ENCODE assay signal across 13 mouse cellular contexts in the genomic region with DNA sequence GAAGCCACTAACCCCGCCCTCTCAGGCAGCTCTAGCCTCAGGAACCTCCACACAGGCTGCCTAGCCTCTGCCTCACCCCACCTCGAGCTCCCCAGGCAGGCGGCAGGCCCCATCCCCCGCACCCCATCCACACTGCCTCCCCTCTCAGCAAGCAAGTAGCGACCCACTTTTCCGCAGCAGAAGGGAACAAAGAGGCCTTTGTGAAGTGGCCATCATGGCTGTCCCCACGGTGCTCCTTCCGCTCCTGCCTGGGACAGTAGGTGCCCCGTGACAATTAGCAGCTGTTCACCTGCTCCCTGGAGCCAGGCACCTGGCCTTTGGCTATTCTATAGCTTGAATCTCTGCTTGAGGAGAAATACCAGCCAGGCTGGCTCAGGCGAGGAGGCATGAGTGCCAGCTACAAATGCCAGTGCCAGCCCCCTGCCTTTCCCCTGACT. TPM values are rescaled to one million over a fixed set of nuclear protein-coding genes. Genes with fewer than 3 reads are reported as not detected.
DNase-seq lines count a peak whose midpoint lies in the region; ATAC-seq lines count a peak whose summit lies in the region.
"Had no signal": no experiment of that assay in that cellular context is flagged by ENCODE, and none has a peak within 500 bp of the region (broad histone marks: within the 10 kb centered on the region; RNA-seq: fewer than 3 reads in every experiment).

No protein-coding gene starts in this region.

- no peak overlapping the region for H3K27ac ChIP-seq in forebrain, embryonic 16.5 days (ENCODE audit: low read length)
- H3K27ac ChIP-seq in midbrain, embryonic 15.5 days, result peak overlapping the region; percentile 10; the same call in 1 of the 2 replicates

- H3K4me3 ChIP-seq in forebrain, embryonic 16.5 days (replicated peaks; ENCODE audit: low read length), result no peak overlapping the region
- H3K4me3 ChIP-seq in midbrain, embryonic 15.5 days, result no peak overlapping the region
- H3K4me3 ChIP-seq: megakaryocyte, embryonic 14.5 days had no signal

- H3K4me2 ChIP-seq in forebrain, embryonic 16.5 days (ENCODE audit: low read length), result no peak overlapping the region
- H3K4me2 ChIP-seq in midbrain, embryonic 15.5 days, result no peak overlapping the region

- no peaks in the 10 kb centered on the region for H3K9me3 ChIP-seq in forebrain, embryonic 16.5 days (ENCODE audit: control insufficient read depth, low read length)
- H3K9me3 ChIP-seq in midbrain, embryonic 15.5 days, result no peaks in the 10 kb centered on the region
- H3K9me3 ChIP-seq: megakaryocyte, embryonic 14.5 days had no signal

- peak; percentile 49 to 62 for DNase-seq in layer of hippocampus, postnatal 10 days (ENCODE audit: low spot score in 2 of 2)
- no peak for DNase-seq in layer of hippocampus, adult 11-12 months (ENCODE audit: low spot score)
- peak; percentile 72 to 79 for DNase-seq in cerebellum, postnatal 10 days
- no peak for DNase-seq in gastrocnemius, postnatal 4 days (ENCODE audit: low spot score in 2 of 2)
- no peak for DNase-seq in liver
- DNase-seq in T-cell, adult 2 months (ENCODE audit: low spot score), result no peak
- DNase-seq: right cerebral cortex, postnatal 25 days had no signal

- H3K9ac ChIP-seq in forebrain, embryonic 16.5 days (replicated peaks; ENCODE audit: low read depth, low read length), result peak overlapping the region; percentile 36
- H3K9ac ChIP-seq in midbrain, embryonic 15.5 days, result no peak overlapping the region

- peaks cover 22% of the 10 kb centered on the region for H3K4me1 ChIP-seq in forebrain, embryonic 16.5 days (replicated peaks; ENCODE audit: control insufficient read depth, insufficient read depth, low read length)
- peaks cover 26% of the 10 kb centered on the region for H3K4me1 ChIP-seq in midbrain, embryonic 15.5 days
- H3K4me1 ChIP-seq: megakaryocyte, embryonic 14.5 days had no signal

- no peaks in the 10 kb centered on the region for H3K27me3 ChIP-seq in forebrain, embryonic 16.5 days (replicated peaks; ENCODE audit: control insufficient read depth, insufficient read depth, low read length)
- H3K27me3 ChIP-seq in midbrain, embryonic 15.5 days (replicated peaks), result no peaks in the 10 kb centered on the region

- ATAC-seq in forebrain, embryonic 16.5 days, result peak; percentile 42; the same call in 1 of the 2 replicates
- ATAC-seq in midbrain, embryonic 15.5 days (replicated peaks), result peak; percentile 59

- 16% methylated on average over 9 of the region's 10 CpGs for WGBS in forebrain, embryonic 16.5 days
- WGBS in midbrain, embryonic 15.5 days, result 20% methylated on average over 10 of the region's 10 CpGs

- no peaks in the 10 kb centered on the region for H3K36me3 ChIP-seq in forebrain, embryonic 16.5 days (ENCODE audit: control insufficient read depth, insufficient read depth)
- H3K36me3 ChIP-seq in midbrain, embryonic 15.5 days (replicated peaks), result no peaks in the 10 kb centered on the region

RNA-seq across cellular contexts. Expression of a gene that starts 9.3 kb away (rescaled TPM):
- total RNA-seq in layer of hippocampus, postnatal 10 days (2021), result 10 to 100 TPM; 96.1 to 97.0 TPM
- 46.8 and 50.9 TPM in 2 replicates for polyA plus RNA-seq in forebrain, embryonic 16.5 days (2015; fragmentation: Nextera tagmentation; extraction: Ambion mirVana)
- 93.1 and 96.3 TPM in 2 replicates for polyA plus RNA-seq in midbrain, embryonic 15.5 days (2015; fragmentation: Nextera tagmentation; extraction: Ambion mirVana)
- total RNA-seq in gastrocnemius, postnatal 4 days (2021), result under 1 TPM in 1 of 2 experiments, not detected in 1; 0.18 TPM
- total RNA-seq: granulocyte monocyte progenitor cell, adult 5-6 weeks; hematopoietic stem cell, adult 5-6 weeks; liver, adult 2 months had no signal
- polyA plus RNA-seq: liver, adult 2 months had no signal

Comparison
In these comparisons a context has a peak if more than half of its experiments do, and no peak if none do; other contexts are left out.
1. DNase-seq: peak in layer of hippocampus, postnatal 10 days (2 of 2) and cerebellum, postnatal 10 days (2 of 2); none in layer of hippocampus, adult 11-12 months (single experiment), gastrocnemius, postnatal 4 days (0 of 2), liver (single experiment) and T-cell, adult 2 months (single experiment).
2. RNA of a gene that starts 9.3 kb away (total RNA-seq): 96.1 to 97.0 TPM in layer of hippocampus, postnatal 10 days; 0.18 TPM in gastrocnemius, postnatal 4 days; every median in the first group is over 10 times any median in the second.